Mouse (Mus musculus): ENCODE data around the gene Chil5. TPM values are rescaled to one million over a fixed set of nuclear protein-coding genes. Genes with fewer than 3 reads are reported as not detected.
"Not testable (repeated sequence)": the region's sequence is repeated elsewhere in the genome, so short reads cannot be mapped to it uniquely, and the experiment has no call there.

Chil5 gene
- polyA plus RNA-seq, 1 experiment from 2014 or later, result not detected

DNA sequence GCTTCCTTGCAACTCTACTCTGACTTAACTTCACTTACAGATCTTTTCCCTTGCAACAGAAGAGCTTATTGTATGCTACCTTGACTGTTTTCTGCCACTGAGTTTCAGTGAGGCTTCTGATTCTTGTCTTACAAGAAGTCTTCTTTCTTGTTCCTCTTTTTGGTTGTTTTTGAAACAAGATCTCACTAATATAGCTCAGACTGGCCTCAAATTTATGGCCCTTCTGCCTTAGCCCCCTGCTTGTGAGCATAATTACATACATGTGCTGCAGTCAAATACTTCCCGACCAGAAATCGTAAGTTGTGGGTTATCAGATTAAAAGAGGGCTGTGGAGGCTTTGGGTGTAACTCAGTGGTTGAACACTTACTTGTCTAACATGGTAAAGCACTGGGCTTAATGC lies 37.9 kb downstream of the Chil5 start:
- no peaks in the 10 kb centered on the region for H3K4me1 ChIP-seq (replicated peaks; ENCODE audit: control insufficient read depth, insufficient read depth, low read length)
- WGBS, result 51% methylated on average over 2 of the region's 2 CpGs
- no peaks in the 10 kb centered on the region for H3K36me3 ChIP-seq (ENCODE audit: control insufficient read depth, insufficient read depth)
- no peaks in the 10 kb centered on the region for H3K27me3 ChIP-seq (replicated peaks; ENCODE audit: control insufficient read depth, insufficient read depth, low read length)
- no peaks in the 10 kb centered on the region for H3K9me3 ChIP-seq (ENCODE audit: control insufficient read depth)
- H3K4me3 ChIP-seq (ENCODE audit: low read depth, low read length), result no peak overlapping the region
- H3K9ac ChIP-seq (ENCODE audit: low read depth, low read length), result no peak overlapping the region
- TF ChIP-seq CTCF (IDR thresholded peaks at IDR 0.05; ENCODE audit: low read depth), result no peak
- no peak for ATAC-seq
- no peak overlapping the region for H3K27ac ChIP-seq (ENCODE audit: low read depth, low read length)
- no peak overlapping the region for H3K4me2 ChIP-seq (replicated peaks; ENCODE audit: low read depth)

DNA sequence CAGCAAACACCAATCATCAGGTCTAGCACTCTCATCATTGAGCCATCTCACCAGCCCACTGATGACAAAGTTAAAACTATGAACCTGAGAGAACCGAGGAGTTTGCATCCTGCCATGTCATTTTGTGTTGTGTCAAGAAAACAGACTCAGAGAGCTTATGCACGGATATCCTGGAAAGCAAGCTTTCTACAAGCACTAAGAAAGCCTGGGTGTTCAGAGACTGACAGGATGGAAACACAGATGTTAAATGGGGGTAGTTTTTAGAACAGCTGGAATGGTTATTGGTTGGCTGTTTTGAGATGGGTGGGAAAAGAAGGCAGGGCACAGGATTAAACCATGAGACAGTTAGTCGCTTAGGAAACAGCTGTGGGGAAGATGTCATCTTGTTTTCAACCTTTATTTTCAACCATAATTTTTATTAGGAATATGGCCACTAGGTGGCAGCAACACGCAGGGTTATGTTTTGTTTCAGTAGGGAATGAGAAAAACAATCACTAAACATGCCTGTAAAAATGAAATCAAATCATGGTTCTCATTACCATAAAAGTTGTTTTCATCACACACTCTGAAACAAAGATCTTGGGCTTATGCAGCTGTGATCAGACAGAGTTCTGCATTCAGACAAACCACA lies 40.8 kb downstream of the Chil5 start:
- Histone ChIP-seq H3K4me1 (replicated peaks; ENCODE audit: control insufficient read depth, insufficient read depth, low read length) (no peaks in the 10 kb centered on the region), H3K9ac (ENCODE audit: low read depth, low read length) (no peak overlapping the region), H3K4me3 (ENCODE audit: low read depth, low read length) (no peak overlapping the region), H3K36me3 (ENCODE audit: control insufficient read depth, insufficient read depth) (no peaks in the 10 kb centered on the region), H3K27me3 (replicated peaks; ENCODE audit: control insufficient read depth, insufficient read depth, low read length) (no peaks in the 10 kb centered on the region), H3K4me2 (replicated peaks; ENCODE audit: low read depth) (no peak overlapping the region), H3K27ac (ENCODE audit: low read depth, low read length) (no peak overlapping the region), H3K9me3 (ENCODE audit: control insufficient read depth) (no peaks in the 10 kb centered on the region)
- 20% methylated on average over 4 of the region's 4 CpGs for WGBS
- TF ChIP-seq CTCF (IDR thresholded peaks at IDR 0.05; ENCODE audit: low read depth), result peak; percentile 77
- ATAC-seq, result no peak

DNA sequence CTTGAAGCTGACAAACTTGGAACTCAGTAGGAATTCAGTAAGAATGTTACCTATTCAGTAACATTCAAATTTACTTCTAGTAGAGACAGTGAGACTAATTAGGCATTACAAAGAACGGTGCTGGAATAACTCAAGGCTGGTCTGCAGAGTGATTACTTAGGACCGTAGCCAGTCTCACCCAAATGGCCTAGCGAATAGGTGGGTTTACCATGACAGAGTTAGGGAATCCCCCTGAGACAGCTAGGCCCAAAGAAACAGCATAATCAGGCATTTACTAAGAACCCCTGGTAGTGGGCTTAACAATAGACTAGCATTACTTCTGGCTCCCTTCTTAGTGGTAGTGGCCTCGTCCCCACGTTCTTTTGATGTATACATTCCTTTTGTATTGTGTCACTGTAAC lies 43.0 kb downstream of the Chil5 start:
- H3K9me3 ChIP-seq (ENCODE audit: control insufficient read depth); H3K4me3 ChIP-seq (ENCODE audit: low read depth, low read length); H3K27me3 ChIP-seq (replicated peaks; ENCODE audit: control insufficient read depth, insufficient read depth, low read length); H3K9ac ChIP-seq (ENCODE audit: low read depth, low read length); H3K27ac ChIP-seq (ENCODE audit: low read depth, low read length); ATAC-seq; H3K4me2 ChIP-seq (replicated peaks; ENCODE audit: low read depth); H3K36me3 ChIP-seq (ENCODE audit: control insufficient read depth, insufficient read depth); H3K4me1 ChIP-seq (replicated peaks; ENCODE audit: control insufficient read depth, insufficient read depth, low read length): not testable (repeated sequence)
- 66% methylated on average over 5 of the region's 5 CpGs for WGBS

DNA sequence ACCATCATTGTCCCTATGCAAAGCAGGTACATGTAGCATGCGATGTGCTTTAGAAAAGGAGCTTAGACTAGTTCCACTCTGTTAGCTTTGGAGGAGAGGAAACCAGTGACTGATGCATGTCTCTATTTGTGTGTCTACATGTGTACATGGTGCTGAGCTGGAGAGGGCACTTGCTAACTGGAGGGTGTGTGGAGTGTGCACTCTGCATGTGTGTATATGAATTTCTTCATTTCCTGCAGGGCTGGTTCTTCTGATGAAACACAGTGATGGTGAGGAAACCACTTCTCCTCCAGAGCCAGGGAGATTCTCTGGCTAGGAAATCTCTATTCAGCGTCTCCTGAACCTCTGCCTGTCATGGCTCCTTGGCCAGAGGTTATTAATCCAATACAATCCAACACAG lies 58.4 kb downstream of the Chil5 start:
- ATAC-seq, result no peak
- H3K27me3 ChIP-seq (replicated peaks; ENCODE audit: control insufficient read depth, insufficient read depth, low read length), result no peaks in the 10 kb centered on the region
- no peak for TF ChIP-seq CTCF (IDR thresholded peaks at IDR 0.05; ENCODE audit: low read depth)
- H3K4me1 ChIP-seq (replicated peaks; ENCODE audit: control insufficient read depth, insufficient read depth, low read length), result no peaks in the 10 kb centered on the region
- H3K9me3 ChIP-seq (ENCODE audit: control insufficient read depth), result no peaks in the 10 kb centered on the region
- WGBS, result 88% methylated on average over 2 of the region's 2 CpGs
- no peak overlapping the region for H3K4me3 ChIP-seq (ENCODE audit: low read depth, low read length)
- no peak overlapping the region for H3K27ac ChIP-seq (ENCODE audit: low read depth, low read length)
- H3K4me2 ChIP-seq (replicated peaks; ENCODE audit: low read depth), result no peak overlapping the region
- no peak overlapping the region for H3K9ac ChIP-seq (ENCODE audit: low read depth, low read length)
- peaks cover 11% of the 10 kb centered on the region for H3K36me3 ChIP-seq (ENCODE audit: control insufficient read depth, insufficient read depth)

DNA sequence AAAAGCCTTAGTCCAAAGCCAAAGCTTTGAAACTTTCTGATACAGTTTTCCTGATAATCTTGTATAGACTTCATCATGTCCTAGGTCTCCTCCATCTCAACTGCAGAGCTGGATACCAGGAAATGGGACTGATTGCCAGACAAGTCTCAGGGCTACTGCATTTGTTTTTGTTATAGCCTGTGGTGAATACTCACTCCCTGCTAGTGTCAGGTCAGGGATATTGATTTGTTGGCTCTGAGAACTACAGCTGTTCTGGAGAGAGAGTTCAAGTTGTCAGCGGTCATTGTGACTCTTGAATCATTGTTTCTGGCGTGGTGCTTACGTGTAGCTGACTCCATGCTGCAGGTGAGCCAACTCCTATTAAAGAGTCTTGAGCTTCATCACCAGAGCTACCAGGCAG lies 59.2 kb downstream of the Chil5 start, which contains the start of gene Ovgp1:
Gene Ovgp1 (plus strand): TSS at position 301 of the 400 bp plus-strand sequence.
- no peaks in the 10 kb centered on the region for H3K27me3 ChIP-seq (replicated peaks; ENCODE audit: control insufficient read depth, insufficient read depth, low read length)
- H3K4me1 ChIP-seq (replicated peaks; ENCODE audit: control insufficient read depth, insufficient read depth, low read length), result no peaks in the 10 kb centered on the region
- 74% methylated on average over 3 of the region's 3 CpGs for WGBS
- H3K36me3 ChIP-seq (ENCODE audit: control insufficient read depth, insufficient read depth), result peaks cover 19% of the 10 kb centered on the region
- H3K27ac ChIP-seq (ENCODE audit: low read depth, low read length), result no peak within 1 kb of the TSS
- H3K4me2 ChIP-seq (replicated peaks; ENCODE audit: low read depth), result no peak within 1 kb of the TSS
- no peak for ATAC-seq
- no peak within 1 kb of the TSS for H3K9ac ChIP-seq (ENCODE audit: low read depth, low read length)
- H3K9me3 ChIP-seq (ENCODE audit: control insufficient read depth), result no peaks in the 10 kb centered on the region
- H3K4me3 ChIP-seq (ENCODE audit: low read depth, low read length), result no peak within 1 kb of the TSS
- no peak for TF ChIP-seq CTCF (IDR thresholded peaks at IDR 0.05; ENCODE audit: low read depth)

DNA sequence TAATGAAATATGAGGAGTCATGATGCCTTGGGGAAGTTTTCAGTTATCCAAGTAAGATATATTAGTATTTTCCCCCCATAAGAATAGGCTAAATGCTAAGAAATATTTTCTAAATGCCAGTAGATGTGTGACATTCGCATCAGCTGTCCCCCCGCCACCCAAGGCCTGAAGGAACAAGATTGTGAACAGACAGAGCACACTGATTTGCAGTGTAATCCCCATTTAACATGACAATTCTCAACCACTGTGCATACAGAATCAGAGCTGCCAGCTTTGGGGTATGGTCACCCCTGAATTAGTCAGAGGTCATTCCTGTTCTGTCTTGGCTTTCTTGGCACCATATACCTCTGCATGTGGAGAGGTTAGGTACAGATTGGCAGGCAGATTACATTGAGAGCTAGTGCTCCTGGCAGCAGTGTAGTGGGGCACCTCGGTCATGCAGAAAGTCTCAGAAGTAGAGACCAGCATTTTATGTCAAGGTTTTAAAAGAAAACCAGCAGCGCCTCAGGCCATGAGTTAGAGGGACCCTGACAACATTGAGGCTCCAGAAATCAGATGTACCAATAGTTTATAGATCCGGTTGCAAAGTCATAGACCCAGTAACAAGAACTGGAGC lies 60.7 kb downstream of the Chil5 start:
- H3K9me3 ChIP-seq (ENCODE audit: control insufficient read depth), result no peaks in the 10 kb centered on the region
- 82% methylated on average over 5 of the region's 5 CpGs for WGBS
- TF ChIP-seq CTCF (IDR thresholded peaks at IDR 0.05; ENCODE audit: low read depth), result no peak
- H3K27me3 ChIP-seq (replicated peaks; ENCODE audit: control insufficient read depth, insufficient read depth, low read length), result no peaks in the 10 kb centered on the region
- H3K36me3 ChIP-seq (ENCODE audit: control insufficient read depth, insufficient read depth), result peaks cover 33% of the 10 kb centered on the region
- no peak for ATAC-seq
- no peak overlapping the region for H3K4me3 ChIP-seq (ENCODE audit: low read depth, low read length)
- no peak overlapping the region for H3K9ac ChIP-seq (ENCODE audit: low read depth, low read length)
- H3K27ac ChIP-seq (ENCODE audit: low read depth, low read length), result no peak overlapping the region
- no peak overlapping the region for H3K4me2 ChIP-seq (replicated peaks; ENCODE audit: low read depth)
- H3K4me1 ChIP-seq (replicated peaks; ENCODE audit: control insufficient read depth, insufficient read depth, low read length), result no peaks in the 10 kb centered on the region

Other genes with a start within 250 kb of the Chil5 start
- gene Rap1a, start 231.5 kb downstream of the Chil5 start, polyA plus RNA-seq (2015; fragmentation: Nextera tagmentation; extraction: Ambion mirVana), result 119 and 121 TPM in 2 replicates
- gene Adora3, start 162.0 kb downstream of the Chil5 start, polyA plus RNA-seq (2015; fragmentation: Nextera tagmentation; extraction: Ambion mirVana), result 0.43 TPM in 2 replicates
- gene Tmigd3, start 161.9 kb downstream of the Chil5 start, polyA plus RNA-seq (2015; fragmentation: Nextera tagmentation; extraction: Ambion mirVana), result 0.44 and 0.48 TPM in 2 replicates
- gene I830077J02Rik, start 100.2 kb downstream of the Chil5 start, polyA plus RNA-seq (2015; fragmentation: Nextera tagmentation; extraction: Ambion mirVana), result 0.89 and 1.7 TPM in 2 replicates
- 33.1 and 33.4 TPM in 2 replicates for gene Wdr77, start 73.4 kb downstream of the Chil5 start, polyA plus RNA-seq (2015; fragmentation: Nextera tagmentation; extraction: Ambion mirVana)
- 556 and 605 TPM in 2 replicates for gene Atp5f1, start 72.7 kb downstream of the Chil5 start, polyA plus RNA-seq (2015; fragmentation: Nextera tagmentation; extraction: Ambion mirVana)
- 0.20 and 0.31 TPM in 2 replicates for gene Ovgp1, start 59.1 kb downstream of the Chil5 start, polyA plus RNA-seq (2015; fragmentation: Nextera tagmentation; extraction: Ambion mirVana)
- not detected in 2 replicates for gene Pifo, start 18.2 kb downstream of the Chil5 start, polyA plus RNA-seq (2015; fragmentation: Nextera tagmentation; extraction: Ambion mirVana)
- not detected in 2 replicates for gene Chia1, start 80.4 kb upstream of the Chil5 start, polyA plus RNA-seq (2015; fragmentation: Nextera tagmentation; extraction: Ambion mirVana)
- 0.13 TPM in 1 of 2 replicates, not detected in the other for gene Chil3, start 134.8 kb upstream of the Chil5 start, polyA plus RNA-seq (2015; fragmentation: Nextera tagmentation; extraction: Ambion mirVana)
- not detected in 2 replicates for gene Chil4, start 186.7 kb upstream of the Chil5 start, polyA plus RNA-seq (2015; fragmentation: Nextera tagmentation; extraction: Ambion mirVana)

Measured in intestine, postnatal 0 days (tissue).